Mouse (Mus musculus) right cerebral cortex, postnatal 25 days (tissue): ENCODE results near the gene Pef1.

Source experiments
- DNase-seq: peaks from one replicate; pipeline ENCODE4 v3.0.0; 2022

The Pef1 gene

DNA sequence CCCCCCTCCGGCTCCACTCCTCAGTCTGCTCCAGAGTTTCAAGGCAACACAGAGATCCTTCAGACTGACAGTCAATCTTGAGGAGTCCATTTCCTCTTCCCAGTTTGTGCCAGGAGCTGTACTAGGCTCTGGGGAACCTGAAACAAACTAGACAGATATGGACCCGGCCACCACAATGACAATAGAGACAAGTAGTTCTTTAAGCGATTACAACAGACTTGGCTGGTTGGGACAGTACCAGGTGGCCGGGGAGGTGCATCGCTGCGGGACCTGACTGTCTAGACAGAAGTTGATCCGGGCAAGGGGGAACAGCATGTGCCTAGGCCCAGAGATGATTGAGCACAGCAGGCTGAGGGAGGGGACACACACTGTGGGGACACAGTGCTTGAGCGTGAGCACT is 1.2 kb upstream of the Pef1 start:
- no peak for DNase-seq

DNA sequence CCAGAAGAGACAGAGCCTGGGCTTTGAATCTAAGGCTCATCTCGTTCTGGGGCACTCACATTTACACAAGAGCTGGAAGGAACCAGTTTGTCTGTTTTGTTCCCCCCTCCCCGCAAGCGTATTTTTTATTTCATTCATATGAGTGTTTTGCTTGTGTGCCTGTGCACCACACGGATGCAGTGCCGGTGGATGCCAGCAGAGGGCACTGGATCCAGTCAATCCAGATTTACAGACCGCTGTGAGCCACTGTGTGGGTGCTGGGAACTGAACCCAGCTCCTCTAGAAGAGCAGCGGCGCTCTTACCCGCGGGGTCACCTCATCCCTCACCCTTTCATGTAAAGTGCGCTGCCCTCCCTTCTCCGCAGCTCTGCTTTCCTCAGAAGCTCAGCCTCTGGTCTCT is 1.3 kb downstream of the Pef1 start:
- no peak for DNase-seq

DNA sequence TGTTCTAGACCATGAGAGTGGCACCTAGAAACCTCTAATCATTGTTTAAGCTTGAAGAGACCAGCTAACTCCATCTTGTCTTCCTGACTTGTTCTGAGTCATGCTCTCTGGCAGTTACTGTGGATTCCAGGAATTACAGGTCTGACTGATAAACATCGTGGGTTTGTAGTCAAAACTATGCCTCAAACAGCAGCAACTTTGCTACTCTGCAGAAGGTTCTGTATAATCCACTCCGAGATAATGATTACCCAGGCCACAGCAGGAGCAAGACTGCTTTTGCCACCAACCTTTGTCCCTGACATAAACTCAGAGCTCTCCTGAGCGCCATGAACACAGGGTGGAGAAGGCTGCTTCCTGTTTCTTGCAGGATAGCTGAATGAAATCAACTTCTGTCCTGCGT is 2.2 kb downstream of the Pef1 start:
- no peak for DNase-seq

- no peak for DNase-seq
Measured at GRCm38 (mm10) chr4:130107065-130107443, 4.7 kb downstream of the Pef1 start.

DNA sequence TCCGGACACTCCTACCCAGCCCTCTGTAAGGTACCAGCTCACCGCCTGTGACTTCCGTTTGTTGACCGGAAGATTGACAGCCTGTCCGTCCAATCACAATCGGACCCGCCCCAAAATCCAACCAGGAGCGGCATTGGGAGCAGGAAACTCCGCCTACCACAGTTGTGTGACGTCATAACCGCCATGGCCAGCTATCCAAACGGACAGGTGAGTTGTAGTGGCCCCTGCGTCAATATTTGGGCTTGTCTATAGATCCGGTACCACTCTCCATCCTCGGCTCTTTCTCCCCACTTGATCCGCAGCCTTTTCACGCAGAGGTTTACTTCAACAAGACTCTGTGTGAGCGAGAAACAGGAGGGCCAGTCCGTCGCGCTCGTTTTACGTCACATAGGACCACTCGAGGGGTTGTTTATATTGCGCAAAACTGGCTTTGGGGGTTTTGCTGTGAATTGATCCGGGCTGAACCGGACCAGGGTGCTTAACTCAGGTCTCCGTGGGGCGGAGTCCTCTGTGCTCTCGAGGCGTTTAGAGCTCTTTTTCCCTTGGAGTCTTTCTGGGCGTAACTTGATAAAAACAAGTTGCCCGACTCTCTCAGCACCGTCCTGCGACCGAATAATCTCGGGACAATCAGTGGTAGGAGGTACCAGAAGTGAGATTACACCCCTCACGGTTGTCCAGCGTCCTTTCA is 5.2 kb downstream of the Pef1 start:
- peak; percentile 100 for DNase-seq

GRCm38 (mm10) chr4:130108929-130109328 is 6.6 kb downstream of the Pef1 start:
- DNase-seq, result no peak

- DNase-seq, result no peak
Measured at GRCm38 (mm10) chr4:130109666-130110065, 7.3 kb downstream of the Pef1 start.

DNA sequence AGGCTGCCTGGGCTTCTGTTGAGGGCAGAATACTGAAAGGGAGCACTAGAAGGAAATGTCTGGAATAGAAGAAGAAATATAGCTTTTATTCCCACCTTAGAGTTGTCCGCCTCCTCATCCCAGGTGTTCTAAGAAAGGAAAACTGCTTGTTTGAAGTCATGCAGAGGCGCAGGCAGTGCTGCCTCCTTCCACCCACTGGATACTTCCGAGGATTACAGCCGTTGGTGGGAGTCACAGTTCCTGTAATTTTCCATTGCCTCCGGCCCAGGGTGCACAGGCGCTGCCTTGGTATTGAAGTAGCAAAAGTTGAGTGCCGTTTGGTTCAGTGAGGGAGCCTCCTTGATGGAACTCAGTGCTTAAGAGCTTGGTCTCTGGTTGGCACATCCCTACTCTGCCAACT is 7.7 kb downstream of the Pef1 start:
- peak; percentile 32 for DNase-seq

GRCm38 (mm10) chr4:130112299-130112698 is 9.9 kb downstream of the Pef1 start:
- no peak for DNase-seq

GRCm38 (mm10) chr4:130112732-130113131 is 10.4 kb downstream of the Pef1 start:
- DNase-seq, result no peak

DNA sequence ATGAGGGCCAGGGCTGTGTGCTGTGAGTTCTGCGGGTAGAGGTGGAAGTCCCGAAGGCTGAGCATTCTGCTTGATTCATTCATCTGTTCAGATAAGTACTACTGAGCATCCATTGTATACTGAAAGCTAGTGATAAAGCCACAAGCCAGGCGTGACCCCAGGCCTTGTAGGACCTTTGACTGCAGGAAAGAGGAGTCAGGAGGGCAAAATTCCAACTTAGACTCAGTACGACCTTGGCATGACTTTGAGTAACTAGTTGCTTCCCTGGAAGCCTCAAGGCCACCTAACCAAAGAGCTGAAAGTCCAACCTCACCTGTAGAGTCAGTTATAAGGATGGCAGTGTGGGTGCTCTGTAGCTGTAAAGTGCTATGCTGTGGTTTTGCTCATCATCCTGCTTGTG is 18.4 kb downstream of the Pef1 start:
- DNase-seq, result no peak

- no peak for DNase-seq
Measured at GRCm38 (mm10) chr4:130121560-130121959, 19.2 kb downstream of the Pef1 start.

- DNase-seq, result no peak
Measured at GRCm38 (mm10) chr4:130123020-130123419, 20.7 kb downstream of the Pef1 start.

DNA sequence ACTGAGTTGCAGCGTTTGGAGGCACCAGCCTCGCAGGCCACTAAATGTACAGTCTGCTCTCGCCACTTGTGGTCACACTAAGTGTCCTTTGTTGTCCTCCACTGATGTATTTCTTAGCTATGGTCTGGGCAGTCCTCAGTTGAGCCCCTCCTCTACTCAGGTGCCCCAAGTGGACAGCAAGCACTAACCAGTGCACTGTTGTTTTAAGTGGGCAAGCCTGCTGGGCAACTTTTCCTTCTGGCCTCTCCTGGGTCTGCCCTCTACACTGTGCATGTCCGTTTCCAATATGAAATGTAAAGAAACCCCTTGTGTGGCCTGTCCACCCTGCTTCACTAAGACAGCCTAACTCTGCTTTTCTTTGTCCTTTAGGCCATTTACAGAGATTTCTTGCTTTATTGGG is 21.8 kb downstream of the Pef1 start:
- no peak for DNase-seq

GRCm38 (mm10) chr4:130125164-130125563 is 22.8 kb downstream of the Pef1 start:
- no peak for DNase-seq

DNA sequence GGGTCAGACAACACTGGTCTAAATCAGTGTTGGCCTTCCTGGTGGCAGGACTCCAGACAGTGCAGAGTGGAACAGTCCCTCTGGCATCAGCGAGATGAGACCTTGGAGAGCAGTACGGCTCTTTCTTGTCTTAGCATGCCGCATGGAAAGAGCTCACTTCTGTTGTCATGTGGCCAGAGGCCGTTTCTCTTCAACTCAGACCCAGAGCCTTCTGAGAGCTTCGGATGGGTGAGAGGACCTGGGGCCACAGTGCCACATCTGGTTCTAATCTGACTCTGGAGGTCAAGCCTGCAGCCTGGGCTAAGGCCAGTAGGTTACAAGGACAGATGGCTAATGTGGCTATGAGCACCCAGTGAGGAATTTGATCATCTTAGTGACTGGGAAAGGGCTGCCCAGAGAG is 23.6 kb downstream of the Pef1 start:
- DNase-seq, result no peak

GRCm38 (mm10) chr4:130128907-130129306 is 26.5 kb downstream of the Pef1 start:
- no peak for DNase-seq

DNA sequence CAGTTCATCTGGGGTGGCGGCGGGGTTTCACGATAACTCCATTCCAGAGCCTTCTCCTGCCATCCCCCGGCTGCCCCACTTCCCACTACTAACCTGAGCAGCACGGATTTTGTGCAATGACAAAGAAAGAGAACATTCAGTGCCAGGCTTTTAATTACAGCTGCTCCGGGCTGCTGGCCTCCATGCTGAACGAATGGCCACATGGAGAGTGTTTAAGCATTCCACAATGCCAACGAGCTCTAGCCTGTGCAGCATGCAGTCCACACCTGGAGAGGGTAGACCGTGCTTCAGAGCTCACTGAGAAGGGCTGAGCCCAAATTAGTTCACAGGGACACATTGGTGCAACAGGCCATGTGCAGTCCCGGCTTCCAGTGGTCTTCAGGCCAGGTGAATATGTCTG is 27.7 kb downstream of the Pef1 start:
- DNase-seq, result no peak

DNA sequence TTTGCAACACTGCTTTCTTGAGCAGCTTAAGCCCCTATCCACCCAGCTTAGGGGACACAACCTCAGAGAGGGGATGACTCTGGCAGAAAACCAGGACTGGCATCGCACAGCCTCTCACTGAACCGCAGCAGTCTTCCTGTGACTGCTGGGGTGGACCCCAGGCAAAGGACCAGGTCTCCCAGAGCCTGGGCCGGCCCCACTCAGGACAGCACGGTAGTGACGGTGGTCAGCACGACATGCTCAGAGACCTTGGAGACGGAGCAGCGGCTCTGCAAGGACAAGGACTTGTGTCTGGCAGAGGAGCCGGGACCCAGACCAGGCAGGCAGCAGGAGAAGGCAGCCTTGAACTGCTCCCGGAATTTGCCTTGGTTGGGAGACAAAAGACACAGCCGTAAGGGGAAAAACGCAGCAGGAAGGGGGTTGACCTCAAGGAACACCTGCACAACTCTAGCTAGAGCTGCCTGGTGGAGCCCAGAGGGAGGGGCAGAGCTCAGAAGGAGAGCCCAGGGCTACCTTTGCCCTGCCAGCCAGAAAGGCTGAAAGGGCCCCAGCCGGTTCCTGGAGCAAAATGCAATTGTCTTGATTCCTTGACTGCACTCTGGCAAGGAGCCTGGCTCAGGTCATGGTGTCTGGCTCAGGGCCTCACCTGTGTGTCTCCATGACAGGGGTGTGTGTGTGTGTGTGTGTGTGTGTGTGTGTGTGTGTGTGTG is 28.4 kb downstream of the Pef1 start:
- no peak for DNase-seq

DNA sequence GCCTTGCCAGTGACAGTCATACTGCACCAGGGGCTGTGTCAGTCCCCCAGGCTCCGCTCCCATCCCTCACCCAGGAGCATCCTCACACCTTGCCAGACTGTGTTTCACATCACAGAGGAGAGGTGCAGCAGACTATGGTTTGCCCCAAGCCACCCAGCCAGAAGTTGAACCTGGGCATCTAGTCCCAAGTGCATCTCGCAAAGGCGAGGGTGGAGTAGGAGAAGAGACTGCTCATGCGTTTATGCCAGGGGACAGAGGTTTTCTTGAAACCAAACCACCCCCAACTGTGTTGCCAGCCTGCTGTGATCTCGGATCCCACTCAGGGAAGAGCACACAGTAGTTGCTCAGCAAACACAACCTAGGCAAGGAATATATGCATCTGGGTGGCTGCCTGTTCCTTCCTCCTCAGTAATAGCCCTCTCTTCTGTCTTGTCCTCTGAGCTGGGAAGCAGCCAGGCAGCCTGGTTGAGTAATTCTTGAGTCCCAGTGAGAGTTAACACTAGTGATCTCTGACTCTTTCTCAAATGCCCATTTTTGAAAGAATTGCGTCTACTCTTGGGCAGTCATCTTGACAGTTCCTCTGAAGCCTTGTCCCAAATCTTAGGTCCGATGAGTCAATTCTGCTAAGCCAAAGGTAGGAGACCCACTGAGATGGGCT is 29.2 kb downstream of the Pef1 start:
- no peak for DNase-seq

DNA sequence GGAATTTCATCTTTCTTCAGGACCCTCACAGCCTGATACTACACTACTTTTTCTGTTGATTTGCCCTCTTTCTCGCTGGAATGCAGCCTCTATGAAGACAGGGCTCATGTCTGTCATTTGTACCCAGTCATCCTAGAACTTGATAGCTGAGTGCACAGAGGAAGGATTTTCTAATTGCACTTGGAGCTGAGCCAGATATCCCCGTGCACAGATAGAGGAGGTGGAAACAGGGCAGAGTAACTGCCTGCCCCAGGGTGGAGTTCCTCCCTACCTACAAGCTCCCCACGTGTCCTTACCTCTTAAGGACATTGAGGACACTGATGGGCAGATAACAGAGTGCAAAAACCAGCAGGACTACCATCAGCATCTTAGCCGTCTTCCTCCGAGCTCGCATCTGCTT is 31.0 kb downstream of the Pef1 start:
- DNase-seq, result no peak

DNA sequence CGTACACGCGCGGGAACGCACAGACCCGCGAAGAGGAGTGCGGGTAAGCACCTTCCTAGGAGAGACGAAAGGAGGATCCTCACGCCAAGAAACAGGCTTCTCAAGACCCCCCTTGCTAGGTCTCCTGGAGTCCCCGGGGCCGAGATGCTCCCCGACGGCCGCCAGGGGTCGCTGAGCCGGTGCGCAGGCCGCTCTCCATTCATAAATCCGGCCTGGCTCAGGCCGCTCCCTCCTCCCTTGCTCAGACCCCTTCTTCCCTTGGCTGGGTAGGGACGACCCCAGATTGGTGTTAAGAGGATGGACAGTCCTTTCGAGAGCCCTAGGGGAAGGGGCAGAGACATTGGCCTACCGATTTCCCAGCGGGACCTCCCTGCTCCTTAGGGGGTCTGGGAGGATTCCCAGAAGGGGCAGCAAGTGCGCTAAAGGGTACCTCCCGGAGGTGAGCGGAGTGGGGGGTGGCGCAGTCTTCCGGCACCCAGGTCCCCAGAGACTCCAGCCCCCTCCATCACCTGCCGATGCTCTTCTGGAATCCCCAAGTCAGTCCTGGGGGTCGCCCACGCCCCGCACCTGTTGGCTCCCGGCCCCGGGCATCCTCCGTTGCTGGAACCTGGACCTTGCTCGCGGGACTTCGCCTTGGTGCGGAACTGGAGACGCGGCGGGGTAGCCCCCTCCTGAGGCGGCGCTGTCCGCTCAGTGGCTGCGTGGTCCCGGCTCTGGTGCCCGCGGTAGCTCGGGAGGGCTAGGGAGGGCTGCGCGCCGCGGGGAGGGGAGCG is 36.3 kb downstream of the Pef1 start:
- peak; percentile 60 for DNase-seq

- DNase-seq, result no peak
Measured at GRCm38 (mm10) chr4:130139214-130139492, 36.8 kb downstream of the Pef1 start, which contains the start of gene Hcrtr1. TSS of gene Hcrtr1 (minus strand) at chr4:130139359.

- peak; percentile 70 for DNase-seq
Measured at GRCm38 (mm10) chr4:130140992-130141402, 38.6 kb downstream of the Pef1 start.
